Mouse (Mus musculus): Measurements from ENCODE around the gene Epo. TPM values are rescaled to one million over a fixed set of nuclear protein-coding genes. Genes with fewer than 3 reads are reported as not detected.

Gene Epo
- not detected for polyA plus RNA-seq (2014; fragmentation: Illumina TruSeq; extraction: RNeasy Lipid Tissue Mini Kit (QIAGEN cat#74804); ENCODE audit: low read depth, low replicate concordance)

GRCm38 (mm10) chr5:137533117-137533827 is at the start of gene Epo, which contains the start of gene Gnb2:
TSS of gene Epo (minus strand) at chr5:137533242.
TSS of gene Gnb2 (minus strand) at chr5:137533510.

DNA sequence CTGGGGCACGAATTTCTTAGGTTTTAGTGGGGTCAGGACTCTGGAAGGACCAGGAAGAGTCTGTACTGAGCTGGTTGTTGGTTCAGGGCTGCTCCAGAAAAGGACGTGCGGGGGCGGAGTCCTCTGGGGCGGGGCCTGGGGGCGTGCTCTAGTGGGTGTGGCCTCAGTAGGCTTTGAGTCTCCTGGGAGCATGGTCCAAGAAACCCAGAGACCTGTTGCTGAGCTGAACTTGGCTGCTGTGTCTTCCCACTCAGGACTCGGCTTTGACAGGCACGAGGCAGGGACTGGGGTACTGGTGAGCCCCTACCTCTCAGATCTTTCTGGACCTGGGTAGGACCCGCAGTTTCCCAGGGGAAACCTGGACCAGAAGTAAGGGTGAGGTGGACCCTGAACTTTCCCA is 36.6 kb upstream of the Epo start, which contains the start of gene Tfr2:
Tfr2 (plus strand) TSS at position 176 of the 400 bp plus-strand sequence.

GRCm38 (mm10) chr5:137553411-137553837 is 20.4 kb upstream of the Epo start, which contains the start of gene Actl6b:
TSS of gene Actl6b (plus strand) at chr5:137553517.

DNA sequence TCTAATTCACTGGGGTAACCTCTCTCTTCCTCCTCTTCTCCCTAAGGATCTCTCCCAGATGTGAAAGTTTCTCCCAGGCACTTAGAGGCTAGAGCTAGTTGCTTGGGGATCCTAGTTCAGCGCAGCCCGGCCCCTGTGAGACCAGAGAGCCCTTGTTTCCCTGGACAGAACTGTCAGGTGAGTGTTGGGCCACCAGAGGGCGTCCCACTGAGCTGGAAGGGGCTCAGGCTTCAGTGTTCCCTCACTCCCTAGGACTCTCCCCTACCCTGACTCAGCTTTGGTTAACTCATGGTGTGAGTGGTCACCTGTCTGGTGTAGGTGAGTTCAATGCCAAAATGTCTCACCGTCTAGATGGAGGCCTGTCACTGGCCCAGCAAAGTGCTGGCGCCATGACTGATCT is 14.6 kb downstream of the Epo start, which contains the start of gene Gigyf1:
Gigyf1 (plus strand) TSS at position 113 of the 400 bp plus-strand sequence.

DNA sequence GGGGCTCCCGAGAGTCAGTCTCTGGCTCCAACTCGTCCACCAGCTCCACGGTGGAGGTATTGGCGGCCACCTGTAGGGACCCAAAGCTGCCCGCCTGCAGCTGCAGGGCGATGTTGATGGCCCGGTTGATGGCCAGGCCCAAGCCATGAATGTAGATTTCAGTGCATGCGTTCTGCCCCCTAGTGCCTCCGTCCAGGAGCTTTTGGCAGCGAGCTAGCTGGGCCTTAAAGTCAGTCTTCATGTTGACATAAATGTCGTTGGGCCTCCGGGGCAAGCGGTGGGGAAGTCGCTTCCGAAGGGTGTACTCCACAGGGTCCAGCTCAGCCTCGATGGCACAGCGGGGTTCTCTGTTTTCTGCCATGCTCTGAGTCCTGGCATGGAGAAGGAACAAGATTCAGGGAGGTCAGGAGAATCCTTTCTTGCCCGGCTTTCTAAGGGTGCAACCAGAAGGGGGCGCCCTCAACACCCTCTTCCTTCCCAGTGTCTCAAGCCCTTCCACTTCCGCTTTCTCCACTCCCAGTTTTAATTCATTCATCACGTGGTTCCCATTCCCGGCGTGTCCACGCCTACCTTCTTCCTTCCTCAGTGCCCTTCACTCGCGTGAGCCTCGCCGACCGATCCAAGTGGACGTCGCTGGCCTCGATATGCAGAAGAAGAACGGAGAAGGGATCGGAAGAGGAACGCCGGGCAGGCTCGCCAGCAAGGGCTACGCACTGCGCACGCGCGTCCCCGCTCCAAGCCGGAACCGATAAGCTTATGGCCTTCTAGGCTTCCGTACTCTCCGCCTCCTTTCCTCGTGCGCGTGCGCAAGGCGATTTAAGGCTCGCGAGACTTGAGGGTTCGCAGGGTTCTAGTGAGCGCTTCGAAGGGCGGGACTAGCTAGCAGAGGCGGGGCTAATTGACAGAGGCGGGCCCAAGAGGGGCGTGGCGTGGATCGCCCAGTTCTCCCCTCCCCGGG is 31.1 kb downstream of the Epo start, which contains the start of gene Pop7:
Pop7 (minus strand) TSS at position 810 of the 958 bp plus-strand sequence.

GRCm38 (mm10) chr5:137476964-137477363 is 56.1 kb downstream of the Epo start, which contains the start of gene Zan:
TSS of gene Zan (minus strand) at chr5:137477064.

Other genes starting within 250 kb of the Epo start
- 2.8 TPM for gene Ache, start 245.7 kb downstream of the Epo start, polyA plus RNA-seq (2014; fragmentation: Illumina TruSeq; extraction: RNeasy Lipid Tissue Mini Kit (QIAGEN cat#74804); ENCODE audit: low read depth, low replicate concordance)
- gene Ufsp1, start 238.6 kb downstream of the Epo start, polyA plus RNA-seq (2014; fragmentation: Illumina TruSeq; extraction: RNeasy Lipid Tissue Mini Kit (QIAGEN cat#74804); ENCODE audit: low read depth, low replicate concordance), result 9.2 TPM
- gene Srrt, start 225.6 kb downstream of the Epo start, polyA plus RNA-seq (2014; fragmentation: Illumina TruSeq; extraction: RNeasy Lipid Tissue Mini Kit (QIAGEN cat#74804); ENCODE audit: low read depth, low replicate concordance), result 80.4 TPM
- gene Trip6, start 218.8 kb downstream of the Epo start, polyA plus RNA-seq (2014; fragmentation: Illumina TruSeq; extraction: RNeasy Lipid Tissue Mini Kit (QIAGEN cat#74804); ENCODE audit: low read depth, low replicate concordance), result 17.0 TPM
- 4.2 TPM for gene Slc12a9, start 199.6 kb downstream of the Epo start, polyA plus RNA-seq (2014; fragmentation: Illumina TruSeq; extraction: RNeasy Lipid Tissue Mini Kit (QIAGEN cat#74804); ENCODE audit: low read depth, low replicate concordance)
- 29.4 TPM for gene Ephb4, start 183.1 kb downstream of the Epo start, polyA plus RNA-seq (2014; fragmentation: Illumina TruSeq; extraction: RNeasy Lipid Tissue Mini Kit (QIAGEN cat#74804); ENCODE audit: low read depth, low replicate concordance)
- gene Zan, start 56.2 kb downstream of the Epo start, polyA plus RNA-seq (2014; fragmentation: Illumina TruSeq; extraction: RNeasy Lipid Tissue Mini Kit (QIAGEN cat#74804); ENCODE audit: low read depth, low replicate concordance), result not detected
- gene Pop7, start 30.7 kb downstream of the Epo start, polyA plus RNA-seq (2014; fragmentation: Illumina TruSeq; extraction: RNeasy Lipid Tissue Mini Kit (QIAGEN cat#74804); ENCODE audit: low read depth, low replicate concordance), result 15.7 TPM
- gene Gigyf1, start 14.7 kb downstream of the Epo start, polyA plus RNA-seq (2014; fragmentation: Illumina TruSeq; extraction: RNeasy Lipid Tissue Mini Kit (QIAGEN cat#74804); ENCODE audit: low read depth, low replicate concordance), result 23.9 TPM
- 231 TPM for gene Gnb2, start 268 bp upstream of the Epo start, polyA plus RNA-seq (2014; fragmentation: Illumina TruSeq; extraction: RNeasy Lipid Tissue Mini Kit (QIAGEN cat#74804); ENCODE audit: low read depth, low replicate concordance)
- not detected for gene Actl6b, start 20.3 kb upstream of the Epo start, polyA plus RNA-seq (2014; fragmentation: Illumina TruSeq; extraction: RNeasy Lipid Tissue Mini Kit (QIAGEN cat#74804); ENCODE audit: low read depth, low replicate concordance)
- not detected for gene Tfr2, start 36.6 kb upstream of the Epo start, polyA plus RNA-seq (2014; fragmentation: Illumina TruSeq; extraction: RNeasy Lipid Tissue Mini Kit (QIAGEN cat#74804); ENCODE audit: low read depth, low replicate concordance)
- 11.4 TPM for gene Mospd3, start 67.8 kb upstream of the Epo start, polyA plus RNA-seq (2014; fragmentation: Illumina TruSeq; extraction: RNeasy Lipid Tissue Mini Kit (QIAGEN cat#74804); ENCODE audit: low read depth, low replicate concordance)
- gene Pcolce, start 80.5 kb upstream of the Epo start, polyA plus RNA-seq (2014; fragmentation: Illumina TruSeq; extraction: RNeasy Lipid Tissue Mini Kit (QIAGEN cat#74804); ENCODE audit: low read depth, low replicate concordance), result 74.5 TPM
- gene Fbxo24, start 95.8 kb upstream of the Epo start, polyA plus RNA-seq (2014; fragmentation: Illumina TruSeq; extraction: RNeasy Lipid Tissue Mini Kit (QIAGEN cat#74804); ENCODE audit: low read depth, low replicate concordance), result 0.21 TPM
- gene Lrch4, start 95.9 kb upstream of the Epo start, polyA plus RNA-seq (2014; fragmentation: Illumina TruSeq; extraction: RNeasy Lipid Tissue Mini Kit (QIAGEN cat#74804); ENCODE audit: low read depth, low replicate concordance), result 12.7 TPM
- 10.8 TPM for gene Gm20605, start 95.9 kb upstream of the Epo start, polyA plus RNA-seq (2014; fragmentation: Illumina TruSeq; extraction: RNeasy Lipid Tissue Mini Kit (QIAGEN cat#74804); ENCODE audit: low read depth, low replicate concordance)
- 10.5 TPM for gene Sap25, start 108.1 kb upstream of the Epo start, polyA plus RNA-seq (2014; fragmentation: Illumina TruSeq; extraction: RNeasy Lipid Tissue Mini Kit (QIAGEN cat#74804); ENCODE audit: low read depth, low replicate concordance)
- gene Irs3, start 112.5 kb upstream of the Epo start, polyA plus RNA-seq (2014; fragmentation: Illumina TruSeq; extraction: RNeasy Lipid Tissue Mini Kit (QIAGEN cat#74804); ENCODE audit: low read depth, low replicate concordance), result 0.99 TPM
- gene Agfg2, start 151.5 kb upstream of the Epo start, polyA plus RNA-seq (2014; fragmentation: Illumina TruSeq; extraction: RNeasy Lipid Tissue Mini Kit (QIAGEN cat#74804); ENCODE audit: low read depth, low replicate concordance), result 10.5 TPM
- 1.2 TPM for gene Nyap1, start 208.4 kb upstream of the Epo start, polyA plus RNA-seq (2014; fragmentation: Illumina TruSeq; extraction: RNeasy Lipid Tissue Mini Kit (QIAGEN cat#74804); ENCODE audit: low read depth, low replicate concordance)
- 177 TPM for gene Tsc22d4, start 212.5 kb upstream of the Epo start, polyA plus RNA-seq (2014; fragmentation: Illumina TruSeq; extraction: RNeasy Lipid Tissue Mini Kit (QIAGEN cat#74804); ENCODE audit: low read depth, low replicate concordance)
- 8.7 TPM for gene Ppp1r35, start 245.6 kb upstream of the Epo start, polyA plus RNA-seq (2014; fragmentation: Illumina TruSeq; extraction: RNeasy Lipid Tissue Mini Kit (QIAGEN cat#74804); ENCODE audit: low read depth, low replicate concordance)

Data from heart, adult 10 weeks (tissue).